Mouse (Mus musculus): ENCODE measurements at regions not wholly inside any gene's neighbourhood (a gene's known extent, or its start where the extent isn't known, plus 50 kb on each side); places are given as distances from the start of the nearest gene placed in this dataset.

DNA sequence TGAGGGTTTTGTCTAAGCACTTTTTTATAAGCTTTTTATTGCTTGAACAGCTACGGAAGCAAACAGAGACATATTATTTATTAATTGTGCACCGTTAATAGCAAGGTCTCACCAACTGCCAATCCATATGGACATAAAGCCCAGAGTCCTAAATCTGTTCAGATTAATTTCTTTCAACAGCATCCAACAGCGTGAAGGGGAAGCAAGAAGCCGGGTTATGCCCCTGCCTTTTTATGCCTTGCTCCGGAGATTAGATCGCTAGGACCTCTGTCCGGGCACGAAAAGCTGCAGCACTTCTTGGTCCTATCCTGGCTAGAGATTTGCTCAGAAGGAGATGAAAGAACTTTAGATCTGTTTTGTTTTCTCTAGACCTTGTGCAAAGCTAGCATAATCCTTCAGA, 289.6 kb upstream of the Epha7 start:
- peak; percentile 31 for DNase-seq (ENCODE audit: low read depth)
- TF ChIP-seq CTCF (IDR thresholded peaks at IDR 0.05; ENCODE audit: borderline replicate concordance, extremely low read depth, insufficient read depth, insufficient read length) (no peak), POLR2A (IDR thresholded peaks at IDR 0.05; ENCODE audit: borderline replicate concordance, extremely low read depth, insufficient read depth, insufficient read length, poor library complexity, severe bottlenecking) (no peak)

GRCm38 (mm10) chr4:28542218-28542617, 270.7 kb upstream of the Epha7 start:
- no peak for TF ChIP-seq POLR2A (IDR thresholded peaks at IDR 0.05; ENCODE audit: borderline replicate concordance, extremely low read depth, insufficient read depth, insufficient read length, poor library complexity, severe bottlenecking)
- TF ChIP-seq CTCF (IDR thresholded peaks at IDR 0.05; ENCODE audit: borderline replicate concordance, extremely low read depth, insufficient read depth, insufficient read length): no peak
- no peak for DNase-seq (ENCODE audit: low read depth)

GRCm38 (mm10) chr4:28542696-28543328, 270.1 kb upstream of the Epha7 start:
- no peak for DNase-seq (ENCODE audit: low read depth)
- no peak for TF ChIP-seq CTCF (IDR thresholded peaks at IDR 0.05; ENCODE audit: borderline replicate concordance, extremely low read depth, insufficient read depth, insufficient read length)
- no peak for TF ChIP-seq POLR2A (IDR thresholded peaks at IDR 0.05; ENCODE audit: borderline replicate concordance, extremely low read depth, insufficient read depth, insufficient read length, poor library complexity, severe bottlenecking)

- TF ChIP-seq CTCF (IDR thresholded peaks at IDR 0.05; ENCODE audit: borderline replicate concordance, extremely low read depth, insufficient read depth, insufficient read length): no peak
- TF ChIP-seq POLR2A (IDR thresholded peaks at IDR 0.05; ENCODE audit: borderline replicate concordance, extremely low read depth, insufficient read depth, insufficient read length, poor library complexity, severe bottlenecking): no peak
- peak; percentile 32 for DNase-seq (ENCODE audit: low read depth)
Observed at GRCm38 (mm10) chr4:28548231-28548836, 264.6 kb upstream of the Epha7 start.

DNA sequence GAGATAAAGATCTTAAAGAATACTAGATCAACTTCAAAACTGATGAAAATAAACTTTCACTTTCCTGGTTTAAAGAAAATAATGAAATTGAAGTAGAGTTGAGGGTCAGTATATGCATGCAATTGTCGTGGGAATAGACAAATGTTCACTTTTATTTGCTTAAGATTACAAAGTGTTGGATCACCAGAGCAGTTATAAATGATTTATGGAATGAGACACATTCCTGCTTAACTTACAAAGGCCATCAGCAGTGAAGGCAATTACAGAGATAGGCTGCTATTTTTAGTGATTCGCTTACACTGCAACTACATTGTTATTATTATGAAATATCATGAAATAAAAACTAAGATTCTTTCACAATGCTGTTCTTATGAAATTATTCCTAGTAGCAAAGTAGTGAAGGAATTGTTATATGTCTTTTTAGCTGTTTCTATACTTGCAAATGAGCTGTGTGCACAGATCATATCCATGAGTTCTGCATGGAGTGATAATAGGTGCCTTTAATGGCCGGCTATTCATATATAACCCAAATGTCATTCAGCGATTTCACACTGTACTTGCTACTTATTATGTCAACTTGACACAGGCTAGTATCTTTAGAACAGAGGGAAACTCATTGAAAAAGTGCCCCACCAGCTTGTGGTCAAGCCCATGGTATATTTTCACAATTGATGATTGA, 241.7 kb upstream of the Epha7 start:
- DNase-seq (ENCODE audit: low read depth): no peak
- TF ChIP-seq CTCF (IDR thresholded peaks at IDR 0.05; ENCODE audit: borderline replicate concordance, extremely low read depth, insufficient read depth, insufficient read length) (no peak), POLR2A (IDR thresholded peaks at IDR 0.05; ENCODE audit: borderline replicate concordance, extremely low read depth, insufficient read depth, insufficient read length, poor library complexity, severe bottlenecking) (no peak)

GRCm38 (mm10) chr4:28588745-28589530, 224.0 kb upstream of the Epha7 start:
- DNase-seq (ENCODE audit: low read depth): no peak
- TF ChIP-seq CTCF (IDR thresholded peaks at IDR 0.05; ENCODE audit: borderline replicate concordance, extremely low read depth, insufficient read depth, insufficient read length) (no peak), POLR2A (IDR thresholded peaks at IDR 0.05; ENCODE audit: borderline replicate concordance, extremely low read depth, insufficient read depth, insufficient read length, poor library complexity, severe bottlenecking) (no peak)

All from brain, embryonic 14.5 days (tissue).